Mouse (Mus musculus) neutrophil, adult 83 days (primary cell): ENCODE results near the gene Tbl3. TPM values are rescaled to one million over a fixed set of nuclear protein-coding genes. Genes with fewer than 3 reads are reported as not detected.

Source experiments
- total RNA-seq, 2 experiments: library from RNA; stranded (reverse); gene quantifications; one replicate each; pipeline ENCODE4 v1.2.4; 2023

Gene Tbl3
- 10 to 100 TPM; 12.1 to 16.7 TPM for total RNA-seq

GRCm38 (mm10) chr17:24706982-24707800, at the start of gene Tbl3:
Tbl3 (minus strand) TSS chr17:24707660.

GRCm38 (mm10) chr17:24752415-24753394, 45.2 kb upstream of the Tbl3 start, which contains the start of gene Hs3st6:
Hs3st6 (plus strand) TSS chr17:24752988.

GRCm38 (mm10) chr17:24736330-24737051, 29.0 kb upstream of the Tbl3 start, which contains the start of gene Msrb1:
Msrb1 (plus strand) TSS chr17:24736642.

GRCm38 (mm10) chr17:24727618-24728017, 20.2 kb upstream of the Tbl3 start, which contains the start of gene Rpl3l:
Rpl3l (plus strand) TSS chr17:24727820.

GRCm38 (mm10) chr17:24724184-24724583, 16.7 kb upstream of the Tbl3 start, which contains the start of gene Ndufb10:
Ndufb10 (minus strand) TSS chr17:24724478.

GRCm38 (mm10) chr17:24717943-24718342, 10.5 kb upstream of the Tbl3 start, which contains the start of the genes Rnf151 and Rps2:
Rnf151 (minus strand) TSS chr17:24718063.
Rps2 (plus strand) TSS chr17:24718116.

GRCm38 (mm10) chr17:24696011-24696697, 11.3 kb downstream of the Tbl3 start, which contains the start of the genes Gfer and Noxo1:
Gfer (minus strand) TSS chr17:24696156.
Noxo1 (plus strand) TSS chr17:24696234.

GRCm38 (mm10) chr17:24689251-24690081, 18.0 kb downstream of the Tbl3 start, which contains the start of gene Syngr3:
Syngr3 (minus strand) TSS chr17:24689955.

GRCm38 (mm10) chr17:24669545-24670245, 37.8 kb downstream of the Tbl3 start, which contains the start of gene Zfp598:
Zfp598 (plus strand) TSS chr17:24669687.

GRCm38 (mm10) chr17:24658017-24658758, 49.3 kb downstream of the Tbl3 start, which contains the start of gene Npw:
Npw (minus strand) TSS chr17:24658457.

GRCm38 (mm10) chr17:24650070-24650616, 57.3 kb downstream of the Tbl3 start, which contains the start of gene Slc9a3r2:
Slc9a3r2 (minus strand) TSS chr17:24650327.

Other genes with a start within 250 kb of the Tbl3 start
- 10 to 100 TPM; 35.8 to 38.2 TPM for gene E4f1, start 237.3 kb downstream of the Tbl3 start, total RNA-seq
- 10 to 100 TPM; 29.7 to 33.2 TPM for gene Pgp, start 237.3 kb downstream of the Tbl3 start, total RNA-seq
- gene Bricd5, start 233.8 kb downstream of the Tbl3 start, total RNA-seq: under 1 TPM in 1 of 2 experiments, not detected in 1; 0.35 TPM
- gene Mlst8, start 228.6 kb downstream of the Tbl3 start, total RNA-seq: 10 to 100 TPM; 46.7 to 47.8 TPM
- not detected for gene Caskin1, start 219.1 kb downstream of the Tbl3 start, total RNA-seq
- gene Traf7, start 179.7 kb downstream of the Tbl3 start, total RNA-seq: 100 to 1,000 TPM; 130 to 144 TPM
- 1 to 10 TPM in 1 of 2 experiments, under 1 TPM in 1; 0.42 to 1.2 TPM for gene Rab26, start 173.4 kb downstream of the Tbl3 start, total RNA-seq
- gene Pkd1, start 157.8 kb downstream of the Tbl3 start, total RNA-seq: 10 to 100 TPM; 18.7 TPM
- gene Tsc2, start 75.0 kb downstream of the Tbl3 start, total RNA-seq: 10 to 100 TPM; 40.6 to 46.9 TPM
- gene Nthl1, start 75.0 kb downstream of the Tbl3 start, total RNA-seq: 1 to 10 TPM; 1.0 to 3.5 TPM
- gene Slc9a3r2, start 57.3 kb downstream of the Tbl3 start, total RNA-seq: 1 to 10 TPM; 2.0 to 2.9 TPM
- gene Npw, start 49.2 kb downstream of the Tbl3 start, total RNA-seq: not detected
- gene Zfp598, start 38.0 kb downstream of the Tbl3 start, total RNA-seq: 10 to 100 TPM; 26.5 to 28.8 TPM
- under 1 TPM in 1 of 2 experiments, not detected in 1; 0.20 TPM for gene Syngr3, start 17.7 kb downstream of the Tbl3 start, total RNA-seq
- gene Gfer, start 11.5 kb downstream of the Tbl3 start, total RNA-seq: 1 to 10 TPM; 7.9 to 9.0 TPM
- gene Noxo1, start 11.4 kb downstream of the Tbl3 start, total RNA-seq: 1 to 10 TPM; 1.8 to 2.2 TPM
- gene Rnf151, start 10.4 kb upstream of the Tbl3 start, total RNA-seq: not detected
- 100 to 1,000 TPM; 644 to 709 TPM for gene Rps2, start 10.5 kb upstream of the Tbl3 start, total RNA-seq
- gene Ndufb10, start 16.8 kb upstream of the Tbl3 start, total RNA-seq: 10 to 100 TPM; 71.6 to 74.1 TPM
- gene Rpl3l, start 20.2 kb upstream of the Tbl3 start, total RNA-seq: 1 to 10 TPM; 1.0 to 1.2 TPM
- gene Msrb1, start 29.0 kb upstream of the Tbl3 start, total RNA-seq: 1,000 to 10,000 TPM; 1,053 to 1,152 TPM
- under 1 TPM in 1 of 2 experiments, not detected in 1; 0.66 TPM for gene Hs3st6, start 45.3 kb upstream of the Tbl3 start, total RNA-seq
- not detected for gene Meiob, start 96.6 kb upstream of the Tbl3 start, total RNA-seq
- gene Hagh, start 132.5 kb upstream of the Tbl3 start, total RNA-seq: 10 to 100 TPM; 49.6 to 49.7 TPM
- gene Fahd1, start 142.7 kb upstream of the Tbl3 start, total RNA-seq: 1 to 10 TPM; 5.1 to 6.5 TPM
- gene Igfals, start 158.3 kb upstream of the Tbl3 start, total RNA-seq: under 1 TPM; 0.15 to 0.42 TPM
- 10 to 100 TPM; 36.0 to 39.5 TPM for gene Nubp2, start 178.7 kb upstream of the Tbl3 start, total RNA-seq
- gene Spsb3, start 179.0 kb upstream of the Tbl3 start, total RNA-seq: 10 to 100 TPM; 20.6 to 24.6 TPM
- gene Eme2, start 187.4 kb upstream of the Tbl3 start, total RNA-seq: 10 to 100 TPM; 11.7 to 16.5 TPM
- gene Mrps34, start 187.5 kb upstream of the Tbl3 start, total RNA-seq: 10 to 100 TPM; 14.6 to 18.9 TPM
- gene Nme3, start 188.8 kb upstream of the Tbl3 start, total RNA-seq: 10 to 100 TPM; 15.6 to 23.0 TPM
- gene Mapk8ip3, start 229.3 kb upstream of the Tbl3 start, total RNA-seq: 10 to 100 TPM; 61.9 to 68.8 TPM